Mouse (Mus musculus) kidney, postnatal 10 days (tissue): Measurements from ENCODE around the gene Nfkbiz.
"Not testable (repeated sequence)": the region's sequence is repeated elsewhere in the genome, so short reads cannot be mapped to it uniquely, and the experiment has no call there.

Source experiments
- DNase-seq: peaks from one replicate; pipeline ENCODE4 v3.0.0; 2021; ENCODE audit warnings: mixed read lengths

Gene Nfkbiz

DNA sequence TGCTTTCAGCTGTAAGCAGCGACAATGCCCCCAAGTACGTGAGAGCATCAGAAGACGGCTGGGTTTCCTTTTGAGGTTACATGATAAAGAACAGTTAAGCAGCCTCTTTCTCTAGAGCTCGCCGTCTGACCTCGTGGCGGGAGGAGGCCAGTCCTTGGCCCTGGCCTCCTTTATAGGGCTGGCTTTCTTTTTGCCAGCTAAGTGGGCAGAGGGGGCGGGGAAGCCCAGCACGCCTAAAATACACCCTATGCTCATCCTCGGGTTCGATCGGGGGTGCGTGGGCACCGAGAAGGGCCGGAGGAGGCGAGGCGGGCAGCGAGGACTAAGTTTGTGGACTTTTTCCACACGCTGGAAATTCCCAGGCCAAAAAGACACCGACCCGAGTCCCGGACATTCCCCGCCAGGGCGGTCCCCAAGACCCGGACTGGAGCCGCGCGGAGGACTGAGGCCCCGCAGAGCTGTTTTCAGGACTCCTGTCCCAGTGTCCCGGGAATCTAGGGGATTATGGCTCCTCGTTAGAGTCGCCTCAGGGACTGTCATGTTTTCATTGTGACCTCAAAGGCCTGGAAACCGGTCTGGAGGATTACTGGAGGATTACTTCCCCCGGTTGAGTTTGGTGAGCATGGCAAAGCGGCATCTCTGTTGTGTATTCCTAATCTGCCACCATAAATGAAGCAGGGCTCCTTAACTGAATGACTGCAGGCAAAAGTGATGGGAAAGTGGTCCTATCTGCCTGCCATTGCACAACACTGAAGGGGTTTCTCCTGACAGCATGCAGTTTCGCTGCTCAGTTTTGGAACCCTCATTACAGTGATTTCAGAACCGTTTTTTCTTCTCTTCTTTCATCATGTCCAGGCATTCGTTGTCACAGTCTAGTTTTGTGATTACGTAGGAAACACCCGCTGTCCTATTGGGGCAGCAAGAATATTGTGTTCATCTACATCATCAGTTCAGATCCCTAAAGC is at the start of gene Nfkbiz:
Gene Nfkbiz, minus strand, starts transcription at position 390 of the 965 bp plus-strand sequence.
- DNase-seq = peak; percentile 93

DNA sequence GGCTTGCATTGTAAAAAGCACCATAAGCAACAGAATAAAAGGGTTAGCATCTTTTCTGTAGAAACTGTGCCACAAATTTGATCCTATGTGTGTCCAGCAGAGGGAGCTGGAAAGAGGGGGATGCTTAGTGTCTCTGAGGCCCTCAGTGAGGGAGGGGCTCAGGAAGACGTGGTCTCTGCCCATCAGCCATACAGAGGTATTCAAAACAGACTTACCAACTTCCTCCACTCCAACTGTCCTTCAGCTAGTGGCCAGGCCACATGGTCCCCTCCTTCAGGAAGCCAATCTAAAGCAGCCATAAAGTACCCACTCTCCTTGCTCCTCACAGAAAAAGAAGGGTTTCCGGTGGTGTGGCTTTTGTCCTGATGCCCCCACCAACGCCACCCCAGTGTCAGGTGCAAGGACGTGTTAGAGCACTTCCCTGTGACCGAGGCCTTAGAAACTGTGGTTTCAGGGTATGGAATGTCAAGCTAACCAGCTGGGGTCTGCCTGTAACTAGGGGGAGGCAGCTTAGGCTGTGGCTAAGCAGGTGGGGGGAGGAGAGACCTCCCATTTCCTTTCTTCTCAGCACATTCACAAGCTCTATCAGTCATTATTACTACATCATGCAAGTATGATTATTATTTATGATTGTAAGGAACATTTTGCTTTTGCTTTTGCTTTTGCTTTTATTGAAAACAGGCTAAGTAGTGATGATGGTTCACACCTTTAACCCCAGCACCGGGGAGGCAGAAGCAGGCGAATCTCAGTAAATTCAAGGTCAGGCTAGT is 49.3 kb upstream of the Nfkbiz start:
- no peak for DNase-seq

DNA sequence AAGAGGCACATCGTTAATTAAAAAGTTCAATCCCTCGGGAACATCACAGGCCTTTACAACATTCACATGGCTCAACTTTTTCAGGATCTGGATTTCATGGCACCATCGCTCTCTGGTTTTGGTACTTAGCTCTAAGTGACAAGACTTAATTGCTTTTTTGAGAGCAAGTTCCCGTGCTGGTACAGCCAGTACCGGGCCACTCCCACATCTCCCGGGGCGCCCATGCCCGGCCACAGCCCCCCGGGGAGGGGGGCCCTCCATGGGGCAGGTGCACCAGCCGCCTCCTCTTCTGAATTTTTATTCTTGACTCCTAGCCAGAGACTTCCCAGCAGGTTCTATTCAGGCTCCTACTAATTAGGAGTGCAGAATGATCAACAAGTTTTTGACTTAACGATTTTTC is 45.5 kb upstream of the Nfkbiz start:
- DNase-seq = no peak

DNA sequence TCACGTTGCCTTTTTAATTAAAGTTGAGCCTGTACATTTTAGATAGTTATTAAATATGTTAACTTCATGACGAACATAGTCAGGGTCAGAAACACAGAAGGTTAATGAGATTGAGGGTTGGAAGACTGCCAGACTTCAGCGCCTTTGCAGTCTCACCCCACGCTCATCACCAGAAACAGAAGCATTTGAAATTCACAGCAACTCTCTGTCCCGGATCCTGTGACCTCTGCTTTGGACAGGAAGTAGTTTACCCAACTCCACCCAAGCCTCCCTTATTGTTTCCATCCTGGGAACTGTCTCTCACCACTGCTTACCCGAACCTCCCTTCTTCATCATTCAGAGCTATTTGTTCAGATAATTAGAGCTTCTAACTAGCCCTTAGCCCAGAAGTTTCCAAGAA is 37.3 kb upstream of the Nfkbiz start:
- DNase-seq = no peak

DNA sequence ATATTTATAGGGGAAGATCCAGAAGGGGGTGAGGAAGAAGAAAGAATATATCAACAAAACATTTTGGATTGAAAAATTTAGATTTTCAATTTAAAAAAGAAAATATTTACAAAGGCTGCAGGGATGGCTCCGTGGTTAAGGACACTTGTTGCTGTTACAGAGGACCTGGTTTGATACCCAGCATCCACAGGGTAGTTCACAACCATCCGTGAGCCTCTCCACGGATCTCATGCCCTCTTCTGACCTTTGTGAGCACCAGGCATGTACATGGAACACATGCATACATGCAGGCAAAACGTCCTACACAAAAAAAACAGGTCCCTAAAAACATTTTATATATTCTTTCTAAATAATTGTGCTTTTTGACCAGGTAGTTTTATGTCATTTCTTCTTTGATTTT is 25.1 kb upstream of the Nfkbiz start:
- DNase-seq = no peak

DNA sequence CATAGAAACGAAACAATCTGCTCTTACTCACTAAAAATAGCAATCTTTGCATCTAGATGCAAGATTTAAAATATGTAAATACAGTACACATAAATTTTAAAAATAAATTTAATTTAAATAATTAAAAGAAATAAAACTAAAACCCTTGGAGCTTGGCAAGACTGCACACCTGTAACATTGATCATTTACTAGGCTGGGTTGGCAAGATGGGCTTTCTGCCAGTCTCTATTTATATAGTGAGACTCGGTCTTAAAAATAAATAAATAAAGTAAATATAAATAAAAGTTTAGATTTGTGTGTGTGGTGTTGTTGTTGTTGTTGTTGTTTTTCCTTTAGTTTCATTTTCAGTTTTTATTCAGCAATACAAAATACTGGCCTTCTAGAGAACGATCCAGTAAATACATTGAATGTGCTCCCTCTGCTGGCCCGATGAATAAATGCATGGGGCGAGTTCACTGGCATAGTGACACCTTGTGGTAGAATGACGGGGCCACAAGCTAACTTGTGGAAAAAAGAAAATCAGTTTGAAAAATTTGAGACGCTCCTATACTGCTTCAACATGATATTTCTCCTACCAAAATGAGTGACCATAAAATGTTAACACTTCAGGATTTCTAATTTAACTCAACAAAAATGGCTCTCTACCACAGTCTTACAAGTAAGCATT is 24.6 kb upstream of the Nfkbiz start:
- DNase-seq = peak; percentile 84

DNA sequence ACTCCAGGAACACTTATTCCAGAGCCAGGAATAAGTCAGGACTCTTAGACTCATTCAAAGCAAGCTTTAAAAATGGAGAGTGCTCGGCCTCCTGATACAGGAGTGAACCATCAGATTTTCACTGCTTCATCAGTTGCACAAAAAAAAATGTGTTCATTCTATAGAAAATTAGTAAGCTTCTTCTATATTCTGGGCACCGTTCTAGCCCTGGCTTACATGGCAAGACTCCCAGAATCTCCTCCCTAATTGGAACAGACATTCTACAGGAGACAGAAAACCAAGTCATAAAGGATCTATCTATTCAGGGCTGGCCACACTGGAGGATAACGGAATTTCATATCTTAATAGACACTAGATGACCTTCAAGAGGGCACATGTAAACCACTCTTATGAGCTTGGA is 22.4 kb upstream of the Nfkbiz start:
- no peak for DNase-seq

DNA sequence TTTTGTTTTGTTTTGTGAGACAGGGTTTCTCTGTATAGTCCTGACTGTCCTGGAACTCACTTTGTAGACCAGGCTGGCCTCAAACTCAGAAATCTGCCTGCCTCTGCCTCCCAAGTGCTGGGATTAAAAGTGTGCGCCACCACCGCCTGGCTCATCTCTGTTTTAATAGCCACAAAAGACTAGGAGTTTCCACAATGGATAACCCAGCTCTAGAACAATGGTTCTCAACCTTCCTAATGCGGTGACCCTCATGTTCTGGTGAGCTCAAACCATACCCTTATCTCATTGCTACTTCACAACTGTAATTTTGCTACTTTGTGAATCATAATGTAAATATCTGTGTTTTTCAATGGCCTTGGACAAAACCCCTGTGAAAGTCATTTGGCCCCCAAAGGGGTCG is 20.7 kb upstream of the Nfkbiz start:
- DNase-seq = not testable (repeated sequence)

DNA sequence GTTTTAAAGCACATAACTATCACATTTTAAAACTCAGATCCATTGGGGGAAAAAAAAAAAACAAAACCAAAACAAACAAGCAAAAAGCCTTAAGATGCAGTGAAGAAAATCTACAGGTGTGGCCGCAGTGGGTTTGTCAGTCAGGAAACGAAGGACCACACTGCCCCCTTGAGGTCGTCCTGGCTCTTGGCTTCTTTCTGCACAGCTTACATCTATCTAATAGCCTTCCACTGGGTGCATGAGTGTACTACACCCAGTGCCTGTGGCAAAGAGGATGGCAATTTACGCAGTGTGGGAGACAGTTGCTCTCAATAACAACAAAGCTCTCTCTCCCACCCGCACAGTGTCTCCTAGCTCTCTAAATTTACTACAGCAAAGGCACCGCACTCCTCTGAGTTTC is 19.8 kb upstream of the Nfkbiz start:
- peak; percentile 83 for DNase-seq

DNA sequence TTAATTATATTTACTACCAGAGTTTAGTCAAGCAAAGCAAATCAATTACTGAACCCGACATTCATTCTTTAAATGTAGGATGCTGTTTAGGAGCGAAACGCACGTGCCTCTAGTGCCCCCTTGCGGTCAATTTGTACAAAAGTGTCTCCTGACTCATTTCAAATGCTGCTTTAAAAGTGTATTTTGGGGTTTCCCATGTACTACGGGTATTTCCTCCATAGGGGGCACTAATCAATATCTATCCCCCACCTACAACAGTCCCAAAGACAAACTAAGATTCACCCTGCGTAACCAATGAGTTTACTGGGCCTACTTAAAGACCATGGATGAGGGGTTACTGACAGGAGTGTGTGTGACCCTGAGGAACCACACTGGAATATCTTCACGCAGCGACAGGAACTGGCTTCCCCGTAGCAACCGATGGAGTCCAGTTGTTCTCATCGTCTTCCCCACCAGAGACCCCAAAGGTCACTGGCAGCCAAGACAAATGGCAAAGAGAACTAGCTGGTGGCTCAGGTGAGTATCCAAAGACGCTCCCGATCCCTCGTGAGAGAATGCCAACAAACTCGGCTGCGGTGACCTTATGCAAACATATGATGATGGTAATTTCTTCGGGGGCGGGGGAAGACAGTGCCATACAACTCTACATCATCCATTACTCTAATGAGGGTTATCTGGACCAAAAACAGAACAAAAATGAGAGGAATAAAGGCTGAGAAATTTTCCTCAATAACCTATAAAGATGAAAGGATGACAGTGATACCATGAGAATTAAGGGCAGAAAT is 14.4 kb upstream of the Nfkbiz start:
- peak; percentile 90 for DNase-seq

DNA sequence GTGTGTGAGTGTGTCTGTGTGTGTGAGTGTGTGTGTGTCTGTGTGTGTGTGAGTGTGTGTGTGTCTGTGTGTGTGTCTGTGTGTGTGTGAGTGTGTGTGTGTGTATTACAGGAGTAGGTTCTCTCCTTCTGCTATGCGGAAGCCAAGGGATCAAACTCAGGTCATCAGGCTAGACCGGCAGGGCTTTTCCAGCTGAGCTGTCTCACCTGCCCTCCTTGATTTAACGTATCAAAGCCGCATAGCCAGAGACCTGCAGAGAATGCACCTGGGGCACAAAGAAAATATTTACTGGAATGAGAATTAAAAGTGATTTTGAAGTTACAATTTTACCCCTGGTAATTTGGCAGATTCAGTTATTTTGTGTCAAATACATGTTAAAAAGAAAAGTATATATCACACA is 13.8 kb upstream of the Nfkbiz start:
- DNase-seq = no peak

DNA sequence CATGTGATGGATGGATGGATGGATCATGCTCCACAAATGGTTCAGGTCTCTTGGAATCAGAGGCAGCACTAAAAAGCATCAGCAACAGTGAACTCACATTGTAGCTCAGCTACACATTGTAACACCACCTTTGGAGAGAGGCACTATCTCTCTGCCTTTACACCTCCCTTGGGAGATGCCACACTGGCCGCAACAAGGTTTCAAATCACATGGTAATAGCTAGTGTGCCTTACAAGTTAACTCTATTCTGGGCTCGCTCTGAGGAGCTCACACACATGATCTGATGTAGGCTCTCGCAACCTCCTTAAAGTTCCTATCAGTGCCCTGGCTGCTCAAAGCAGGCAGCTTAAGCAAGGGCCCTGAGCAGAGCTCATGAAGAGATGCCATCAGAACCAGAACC is 11.8 kb upstream of the Nfkbiz start:
- DNase-seq = no peak

DNA sequence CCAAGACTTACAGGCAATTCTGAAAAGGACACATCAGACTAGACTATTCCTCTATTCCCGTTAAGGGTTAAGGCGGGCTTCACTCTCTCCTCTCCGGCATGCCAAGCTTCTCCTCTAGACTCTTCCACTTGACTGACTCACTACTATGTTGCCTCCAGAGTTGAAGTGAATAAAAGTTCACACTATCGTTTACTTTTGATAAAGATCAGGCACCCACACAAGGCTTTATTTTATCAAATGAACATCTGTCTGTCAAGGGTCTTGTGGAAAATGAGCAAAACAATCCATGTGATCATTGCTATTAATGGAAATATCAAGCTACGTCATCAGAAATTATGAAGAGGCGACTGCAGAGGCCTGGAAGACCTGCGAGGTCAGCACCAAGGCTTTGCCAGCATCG is 9.0 kb upstream of the Nfkbiz start:
- DNase-seq = no peak

DNA sequence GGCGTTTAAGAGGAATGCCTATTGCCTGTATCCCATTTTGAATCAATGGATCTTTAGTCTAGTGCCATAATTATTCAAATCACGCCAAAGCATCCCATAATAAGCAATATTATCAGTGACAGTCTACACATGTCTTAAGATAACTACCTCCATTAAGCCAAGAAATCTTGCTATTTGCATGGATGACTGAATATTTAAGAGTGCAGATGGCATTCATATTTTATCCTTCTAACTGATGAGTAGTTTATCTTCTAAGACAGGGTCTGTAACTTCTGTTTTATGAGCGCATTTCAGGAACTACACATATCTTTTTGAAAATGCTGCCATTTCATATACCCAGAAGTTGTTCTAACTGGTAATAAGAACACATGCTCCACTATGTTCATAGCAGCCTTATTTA is 6.1 kb upstream of the Nfkbiz start:
- DNase-seq = no peak

DNA sequence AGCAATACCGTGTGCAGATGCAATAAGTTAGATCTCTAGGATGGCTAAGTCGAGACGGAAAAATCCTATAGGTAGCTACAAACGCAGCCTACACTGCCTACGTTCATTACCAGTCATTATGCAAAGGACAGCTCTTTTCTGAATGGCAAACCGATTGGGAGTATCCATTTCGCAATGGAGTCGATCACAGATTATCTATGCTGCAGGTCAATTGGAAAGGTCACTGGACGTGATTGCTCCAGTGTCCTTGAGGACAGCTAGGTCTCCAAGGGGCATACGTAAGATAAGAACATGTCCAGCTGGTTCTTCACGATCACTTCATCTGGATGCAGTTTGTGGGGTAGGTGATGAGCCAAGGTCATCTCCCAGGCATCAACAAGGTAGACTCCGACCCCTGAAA is 5.2 kb upstream of the Nfkbiz start:
- no peak for DNase-seq

DNA sequence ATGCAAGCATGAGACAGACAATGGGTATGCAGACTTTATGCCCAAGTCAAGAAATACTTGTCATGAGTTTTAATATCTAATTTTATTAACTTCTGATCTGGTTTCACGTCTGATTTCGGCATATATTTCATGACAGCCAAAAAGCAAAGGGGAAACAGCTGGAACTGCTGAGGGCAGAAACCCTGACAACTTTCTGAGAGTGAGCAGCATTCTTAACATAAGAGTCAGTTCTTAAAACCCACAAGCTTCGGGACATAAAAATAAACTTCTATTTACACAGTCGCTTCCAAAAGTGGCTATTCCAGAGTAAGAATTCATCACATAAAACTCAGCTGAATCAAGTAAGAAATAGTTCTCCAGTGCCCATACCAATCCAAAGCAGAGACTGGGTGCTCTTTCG is 4.4 kb upstream of the Nfkbiz start:
- DNase-seq = no peak

DNA sequence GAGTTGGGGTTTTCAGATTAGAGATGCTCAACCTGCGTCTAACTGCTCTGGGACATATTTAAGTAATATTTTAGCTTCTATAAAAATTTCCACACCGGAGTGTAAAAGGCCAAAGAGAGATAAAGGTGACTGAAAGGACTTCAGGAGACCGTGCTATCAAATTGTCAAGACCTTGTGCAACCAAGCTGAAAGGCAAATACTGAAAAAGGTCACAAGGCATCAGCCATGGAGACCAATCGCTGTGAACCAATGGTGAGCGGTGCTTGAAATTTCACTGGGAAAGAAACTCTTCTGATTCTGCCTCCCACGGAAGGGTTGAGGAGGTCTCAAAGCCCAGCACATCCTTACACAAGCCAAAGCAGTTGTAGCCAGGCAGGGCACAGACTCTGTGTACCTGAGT is 2.8 kb upstream of the Nfkbiz start:
- no peak for DNase-seq

DNA sequence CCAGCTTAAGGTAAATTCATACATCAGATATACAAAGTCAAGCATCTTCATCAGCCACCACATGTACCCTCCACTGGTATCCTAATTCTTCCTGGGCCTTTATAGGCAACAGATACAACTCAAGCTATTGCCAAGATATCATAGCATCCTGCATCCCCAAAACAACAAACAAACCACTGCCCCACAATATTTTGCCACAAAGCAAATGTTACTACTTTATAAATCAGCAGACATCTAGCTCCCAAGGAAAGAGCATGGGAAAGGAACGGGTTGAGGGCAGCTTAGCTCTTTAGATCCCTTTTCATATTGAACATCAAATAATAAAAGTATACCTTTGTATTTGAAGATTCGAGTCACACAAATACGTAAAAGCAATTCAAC is 580 bp downstream of the Nfkbiz start:
- no peak for DNase-seq

DNA sequence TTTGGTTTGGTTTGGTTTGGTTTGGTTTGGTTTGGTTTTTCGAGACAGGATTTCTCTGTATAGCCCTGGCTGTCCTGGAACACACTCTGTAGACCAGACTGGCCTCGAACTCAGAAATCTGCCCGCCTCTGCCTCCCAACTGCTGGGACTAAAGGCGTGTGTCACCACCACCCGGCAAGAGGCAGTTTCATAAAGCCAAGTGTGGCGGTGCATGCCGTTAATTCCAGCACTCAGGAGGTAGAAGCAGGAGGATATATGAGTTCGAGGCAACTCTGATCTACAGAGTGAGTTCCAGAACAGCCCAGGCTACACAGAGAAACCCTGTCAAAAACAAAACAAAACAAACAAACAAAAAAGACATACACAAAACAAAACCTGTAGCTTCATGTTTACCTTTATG is 1.0 kb downstream of the Nfkbiz start:
- DNase-seq = not testable (repeated sequence)

DNA sequence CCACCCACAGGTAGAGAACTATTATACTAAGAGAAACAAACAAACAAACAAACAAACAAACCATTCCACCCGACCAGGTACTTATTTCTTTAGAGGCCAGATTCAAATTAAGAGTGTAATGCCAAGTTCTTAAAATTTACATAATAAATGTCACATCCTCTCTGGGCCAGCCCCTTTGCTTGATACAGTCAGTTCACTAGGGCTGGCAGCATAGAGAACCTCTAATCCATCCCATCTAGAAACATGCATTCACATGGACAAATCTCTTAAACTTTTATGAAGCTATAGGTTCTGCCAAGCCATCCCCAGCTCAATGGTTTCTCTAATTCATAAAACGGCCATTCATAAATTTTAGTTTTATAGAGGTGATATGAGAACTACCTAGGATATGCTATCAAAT is 1.5 kb downstream of the Nfkbiz start:
- no peak for DNase-seq

DNA sequence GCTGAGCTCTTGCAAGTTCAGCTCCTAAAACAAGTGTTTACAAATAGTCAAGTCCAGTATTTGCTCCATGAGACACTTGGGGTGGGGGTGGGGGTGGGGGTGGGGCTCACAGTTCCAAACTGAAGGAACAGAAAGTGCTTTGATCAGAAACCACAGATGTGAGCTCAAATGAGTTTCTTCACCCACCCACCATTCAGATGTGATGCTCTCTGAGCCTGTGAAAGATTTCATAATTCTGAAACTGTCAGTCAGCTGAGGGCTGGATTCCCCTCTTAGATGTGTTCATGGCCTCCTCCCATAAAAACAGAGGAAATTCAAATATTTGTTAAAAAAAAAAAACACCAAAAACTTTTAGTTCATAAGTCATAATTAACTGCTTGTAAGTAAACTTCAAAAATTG is 2.9 kb downstream of the Nfkbiz start:
- no peak for DNase-seq

DNA sequence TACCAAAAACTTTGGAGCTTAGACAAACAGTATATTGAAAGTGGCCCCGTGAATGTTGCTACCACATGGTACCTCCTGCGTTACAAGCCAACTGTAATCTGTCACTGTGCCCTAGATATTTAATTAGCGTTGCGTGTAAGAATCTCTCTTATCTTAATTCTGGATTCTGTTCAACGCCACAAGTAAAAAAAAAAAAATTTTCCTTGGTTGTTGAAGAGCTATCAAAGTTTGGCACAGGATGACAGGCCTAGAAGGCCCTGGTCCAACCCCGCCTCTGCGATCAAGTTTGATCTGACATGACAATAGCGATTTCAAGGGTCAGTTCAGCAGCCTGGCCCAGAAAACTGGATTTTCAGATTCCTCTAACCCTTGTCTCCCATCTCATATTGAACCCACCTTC is 6.1 kb downstream of the Nfkbiz start:
- DNase-seq = no peak

DNA sequence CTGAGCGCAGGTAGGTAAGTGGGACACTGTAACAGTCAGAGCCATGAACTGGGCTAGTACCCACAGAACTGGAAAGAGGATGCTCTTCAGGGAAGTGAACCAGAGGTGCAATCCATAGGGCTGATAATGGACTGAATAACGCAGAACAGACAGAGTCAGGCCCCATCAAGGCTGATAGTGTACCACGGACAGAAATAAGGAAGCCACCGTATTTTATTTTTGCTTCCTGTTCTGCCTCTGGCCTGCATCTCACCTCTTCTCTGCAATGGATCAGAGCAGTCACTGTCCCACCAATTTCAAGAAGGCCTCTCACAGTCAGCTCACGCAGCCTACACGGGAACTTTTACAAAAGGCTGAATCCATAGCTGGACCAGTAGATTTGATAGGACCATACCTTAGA is 6.7 kb downstream of the Nfkbiz start:
- no peak for DNase-seq
